In genomic region chr12:27339171-27339751, GRCm38 (mm10) we compare ENCODE assay signal across 8 mouse cellular contexts. TPM values are rescaled to one million over a fixed set of nuclear protein-coding genes. Genes with fewer than 3 reads are reported as not detected.
DNase-seq lines count a peak whose midpoint lies in the region; ATAC-seq and TF ChIP-seq lines count a peak whose summit lies in the region.

No protein-coding gene starts in this region.

- H3K9me3 ChIP-seq in ES-Bruce4 (replicated peaks; ENCODE audit: control insufficient read depth, insufficient read depth, low read length, poor library complexity, severe bottlenecking), result no peaks in the 10 kb centered on the region
- H3K9me3 ChIP-seq in forebrain, postnatal 0 days (ENCODE audit: low read length), result no peaks in the 10 kb centered on the region
- no peaks in the 10 kb centered on the region for H3K9me3 ChIP-seq in hindbrain, postnatal 0 days (ENCODE audit: low read length)
- no peaks in the 10 kb centered on the region for H3K9me3 ChIP-seq in midbrain, embryonic 10.5 days (replicated peaks)
- no peaks in the 10 kb centered on the region for H3K9me3 ChIP-seq in stomach, embryonic 15.5 days

- DNase-seq in brain, adult 2 months (ENCODE audit: low read depth, low spot score), result peak; percentile 77
- peak; percentile 78 for DNase-seq in forebrain, postnatal 0 days
- DNase-seq in hindbrain, postnatal 0 days (ENCODE audit: low spot score), result peak; percentile 87
- DNase-seq in left cerebral cortex, postnatal 25 days (ENCODE audit: low spot score in 2 of 2), result peak; percentile 65 to 73
- peak; percentile 66 for DNase-seq in midbrain, embryonic 10.5 days (ENCODE audit: low spot score)

- TF ChIP-seq POLR2A in ES-Bruce4 (IDR thresholded peaks at IDR 0.05; ENCODE audit: insufficient read depth, low read length), result no peak

- intact Hi-C loops in left cerebral cortex, postnatal 25 days (cut with DNase I), result loop anchor here (2.0 to 10.0 kb wide), 4 partner anchors 180 to 454 kb away; no protein-coding TSS in a partner anchor

- peak overlapping the region; percentile 73 for H3K4me2 ChIP-seq in forebrain, postnatal 0 days (ENCODE audit: low read depth)
- peak overlapping the region; percentile 72 for H3K4me2 ChIP-seq in hindbrain, postnatal 0 days (ENCODE audit: low read depth, low read length)
- H3K4me2 ChIP-seq in stomach, embryonic 15.5 days, result peak overlapping the region; percentile 93

- no peak for TF ChIP-seq EP300 in ES-Bruce4 (IDR thresholded peaks at IDR 0.05; ENCODE audit: insufficient read depth, low read depth, low read length)

- under 1% methylated on average over 47 of the region's 47 CpGs for WGBS in forebrain, postnatal 0 days
- 0% methylated on average over 39 of the region's 47 CpGs for WGBS in hindbrain, postnatal 0 days
- under 1% methylated on average over 47 of the region's 47 CpGs for WGBS in midbrain, embryonic 10.5 days
- under 1% methylated on average over 46 of the region's 47 CpGs for WGBS in stomach, embryonic 15.5 days

- H3K36me3 ChIP-seq in ES-Bruce4 (ENCODE audit: control insufficient read depth, insufficient read depth, low read length, poor library complexity, severe bottlenecking), result peaks cover 4% of the 10 kb centered on the region; the same call in 1 of the 2 replicates
- 0 out of 2 replicates have a peak, but pooled peaks cover 6% of the 10 kb centered on the region for H3K36me3 ChIP-seq in forebrain, postnatal 0 days (ENCODE audit: insufficient read depth)
- H3K36me3 ChIP-seq in hindbrain, postnatal 0 days (ENCODE audit: insufficient read depth, low read length), result no peaks in the 10 kb centered on the region
- peaks cover 59% of the 10 kb centered on the region for H3K36me3 ChIP-seq in midbrain, embryonic 10.5 days
- no peaks in the 10 kb centered on the region for H3K36me3 ChIP-seq in stomach, embryonic 15.5 days

- ATAC-seq in forebrain, postnatal 0 days, result no peak
- no peak for ATAC-seq in hindbrain, postnatal 0 days
- no peak for ATAC-seq in stomach, embryonic 15.5 days (ENCODE audit: insufficient read depth, low FRiP score, low read depth)
- no peak for ATAC-seq in granulocyte monocyte progenitor cell, adult 5-6 weeks (replicated peaks; ENCODE audit: poor library complexity, severe bottlenecking)

- peak overlapping the region; percentile 66 for H3K9ac ChIP-seq in ES-Bruce4 (ENCODE audit: low read depth, poor library complexity, severe bottlenecking)
- H3K9ac ChIP-seq in forebrain, postnatal 0 days, result peak overlapping the region; percentile 99
- peak overlapping the region; percentile 89 for H3K9ac ChIP-seq in hindbrain, postnatal 0 days (replicated peaks; ENCODE audit: low read length)
- H3K9ac ChIP-seq in stomach, embryonic 15.5 days, result peak overlapping the region; percentile 60

- peak overlapping the region; percentile 68 for H3K4me3 ChIP-seq in ES-Bruce4 (ENCODE audit: low read depth, low read length)
- peak overlapping the region; percentile 87 for H3K4me3 ChIP-seq in forebrain, postnatal 0 days (ENCODE audit: low read depth, low read length)
- H3K4me3 ChIP-seq in hindbrain, postnatal 0 days (ENCODE audit: low read length), result peak overlapping the region; percentile 97
- H3K4me3 ChIP-seq in midbrain, embryonic 10.5 days, result peak overlapping the region; percentile 99
- H3K4me3 ChIP-seq in stomach, embryonic 15.5 days (replicated peaks), result peak overlapping the region; percentile 66

- TF ChIP-seq CTCF in ES-Bruce4 (IDR thresholded peaks at IDR 0.05; ENCODE audit: low read depth, low read length), result no peak
- TF ChIP-seq CTCF in forebrain, postnatal 0 days (IDR thresholded peaks at IDR 0.05; ENCODE audit: low read depth), result no peak
- TF ChIP-seq CTCF in hindbrain, postnatal 0 days (IDR thresholded peaks at IDR 0.05; ENCODE audit: low read depth), result no peak

- H3K27me3 ChIP-seq in ES-Bruce4 (ENCODE audit: control insufficient read depth, insufficient read depth, low read length, poor library complexity, severe bottlenecking), result no peaks in the 10 kb centered on the region
- no peaks in the 10 kb centered on the region for H3K27me3 ChIP-seq in forebrain, postnatal 0 days (ENCODE audit: insufficient read depth, low read length)
- no peaks in the 10 kb centered on the region for H3K27me3 ChIP-seq in hindbrain, postnatal 0 days (ENCODE audit: insufficient read depth, low read length)
- H3K27me3 ChIP-seq in midbrain, embryonic 10.5 days (ENCODE audit: low read depth, poor library complexity, severe bottlenecking), result no peaks in the 10 kb centered on the region
- no peaks in the 10 kb centered on the region for H3K27me3 ChIP-seq in stomach, embryonic 15.5 days (replicated peaks)

- peaks cover 2% of the 10 kb centered on the region for H3K4me1 ChIP-seq in ES-Bruce4 (ENCODE audit: control insufficient read depth, insufficient read depth, low read length)
- peaks cover 6% of the 10 kb centered on the region; the same call in 1 of the 2 replicates for H3K4me1 ChIP-seq in forebrain, postnatal 0 days (ENCODE audit: insufficient read depth)
- peaks cover 8% of the 10 kb centered on the region for H3K4me1 ChIP-seq in hindbrain, postnatal 0 days (ENCODE audit: insufficient read depth, low read length)
- H3K4me1 ChIP-seq in midbrain, embryonic 10.5 days, result peaks cover 29% of the 10 kb centered on the region
- H3K4me1 ChIP-seq in stomach, embryonic 15.5 days, result no peaks in the 10 kb centered on the region

- H3K27ac ChIP-seq in ES-Bruce4 (ENCODE audit: insufficient read depth, low read length), result no peak overlapping the region
- H3K27ac ChIP-seq in forebrain, postnatal 0 days (ENCODE audit: low read depth, low read length), result peak overlapping the region; percentile 98
- peak overlapping the region; percentile 93 for H3K27ac ChIP-seq in hindbrain, postnatal 0 days
- H3K27ac ChIP-seq in midbrain, embryonic 10.5 days (replicated peaks), result peak overlapping the region; percentile 99
- peak overlapping the region; percentile 68; the same call in 1 of the 2 replicates for H3K27ac ChIP-seq in stomach, embryonic 15.5 days

RNA-seq across cellular contexts. Expression of gene Sox11, which starts 3.1 kb away (rescaled TPM):
- 60.1 and 62.5 TPM in 2 replicates for polyA plus RNA-seq in ES-Bruce4 (2011; ENCODE audit: insufficient read depth, insufficient read length, low read depth, missing spikeins)
- 216 and 297 TPM in 2 replicates for total RNA-seq in forebrain, postnatal 0 days (2014; rRNA removed)
- polyA plus RNA-seq in forebrain, postnatal 0 days (2015; fragmentation: Nextera tagmentation; extraction: Ambion mirVana), result 245 and 288 TPM in 2 replicates
- total RNA-seq in hindbrain, postnatal 0 days (2014; rRNA removed), result 95.5 and 101 TPM in 2 replicates
- polyA plus RNA-seq in hindbrain, postnatal 0 days (2015; fragmentation: Nextera tagmentation; extraction: Ambion mirVana), result 92.9 and 97.8 TPM in 2 replicates
- total RNA-seq in left cerebral cortex, postnatal 25 days (2021), result 10 to 100 TPM; 17.3 to 17.4 TPM
- 260 and 367 TPM in 2 replicates for polyA plus RNA-seq in midbrain, embryonic 10.5 days (2016; fragmentation: Nextera tagmentation; extraction: Ambion mirVana)
- polyA plus RNA-seq in stomach, embryonic 15.5 days (2015; fragmentation: Nextera tagmentation; extraction: Ambion mirVana), result 30.8 and 35.7 TPM in 2 replicates
- not detected in 2 replicates for total RNA-seq in granulocyte monocyte progenitor cell, adult 5-6 weeks (2014; fragmentation: Nextera tagmentation)
- total RNA-seq in granulocyte monocyte progenitor cell, adult 5-6 weeks (2017), result not detected in 2 replicates
